Mouse (Mus musculus) liver, adult 2 months (tissue): ENCODE measurements around the gene Slc6a13.

ENCODE experiments used
- CTCF ChIP-seq: fragments of 200-500 bp; IDR thresholded peaks from 2 replicates; pipeline ENCODE4 v1.5.1; 2011; ENCODE audit warnings: low read depth, low read length, control low read depth
- POLR2A ChIP-seq: fragments of 200-500 bp; IDR thresholded peaks from 2 replicates; pipeline ENCODE4 v1.6.1; 2011; ENCODE audit warnings: low read length, control low read depth; ENCODE audit not compliant: insufficient read depth; ENCODE audit errors: extremely low read depth

DNA sequence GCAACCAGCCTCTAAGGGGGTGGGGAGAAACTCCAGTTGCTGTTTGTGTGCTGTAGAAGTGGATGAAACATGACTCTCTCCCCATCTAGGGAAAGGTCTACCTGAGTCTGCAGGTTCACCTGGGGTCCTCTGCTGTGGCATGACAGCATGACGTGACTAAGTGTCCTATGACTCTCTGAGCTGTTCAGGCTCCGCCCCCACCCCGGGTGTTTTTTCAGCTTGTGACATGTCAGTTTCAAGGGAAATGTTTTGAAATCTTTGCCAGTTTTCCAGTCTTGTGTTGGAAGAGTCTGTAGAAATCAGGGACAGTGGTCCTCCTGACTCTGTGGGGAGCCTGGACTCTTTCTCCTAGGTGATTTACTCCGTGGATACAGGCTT is 38.5 kb downstream of the Slc6a13 start:
- TF ChIP-seq CTCF, result no peak
- no peak for TF ChIP-seq POLR2A
